Mouse (Mus musculus) ES-E14 (cell line): ENCODE measurements at regions not wholly inside any gene's neighbourhood (a gene's known extent, or its start where the extent isn't known, plus 50 kb on each side); places are given as distances from the start of the nearest gene placed in this dataset.

Experiments used
- DNase-seq: peaks from one replicate; pipeline ENCODE4 v3.0.0-alpha.2; 2013; ENCODE audit warnings: low read depth, low spot score
- H3K27ac ChIP-seq: 2 replicates; pipeline ENCODE4 v1.5.1; 2012; ENCODE audit warnings: low read depth, mild to moderate bottlenecking, low read length, moderate library complexity, mixed read lengths; ENCODE audit not compliant: poor library complexity, insufficient read depth, severe bottlenecking
- H3K36me3 ChIP-seq: 2 replicates; pipeline ENCODE4 v1.6.1; 2012; ENCODE audit warnings: mild to moderate bottlenecking, low read length, moderate library complexity, mixed read lengths; ENCODE audit not compliant: control insufficient read depth, poor library complexity, insufficient read depth, severe bottlenecking
- H3K4me1 ChIP-seq, 2 experiments: fragments of 150-350 bp in 1 of 2; sonication (generic) in 1 of 2; 2 replicates each; pipeline ENCODE4 v1.6.1; 2012; ENCODE audit warnings: low read length in 2 of 2, mild to moderate bottlenecking in 1 of 2, mixed read lengths in 1 of 2; ENCODE audit not compliant: control insufficient read depth in 2 of 2, insufficient read depth in 2 of 2, poor library complexity in 1 of 2
- H3K4me3 ChIP-seq, 2 experiments: fragments of 150-350 bp in 1 of 2; sonication (generic) in 1 of 2; 2 replicates each; pipeline ENCODE4 v1.5.1; 2012; ENCODE audit warnings: low read length in 2 of 2, low read depth in 1 of 2, mild to moderate bottlenecking in 1 of 2, mixed read lengths in 1 of 2; ENCODE audit not compliant: insufficient read depth in 1 of 2, poor library complexity in 1 of 2, severe bottlenecking in 1 of 2
- H3K9ac ChIP-seq: 2 replicates; pipeline ENCODE4 v1.6.1; 2012; ENCODE audit warnings: low read depth, mild to moderate bottlenecking, low read length, mixed read lengths; ENCODE audit not compliant: poor library complexity, insufficient read depth, severe bottlenecking
- H3K9me3 ChIP-seq: fragments of 150-350 bp; sonication (generic); 2 replicates; pipeline ENCODE4 v1.6.1; 2012; ENCODE audit warnings: low read depth, mild to moderate bottlenecking, low read length; ENCODE audit not compliant: control insufficient read depth, insufficient read depth
- CHD2 ChIP-seq: IDR thresholded peaks from 2 replicates; pipeline ENCODE4 v1.6.1; 2014; ENCODE audit warnings: mild to moderate bottlenecking, low read depth, low read length, inconsistent platforms
- HCFC1 ChIP-seq: IDR thresholded peaks from 2 replicates; pipeline ENCODE4 v1.6.1; 2012; ENCODE audit warnings: low read length, inconsistent platforms, borderline replicate concordance; ENCODE audit not compliant: insufficient read depth
- MAFK ChIP-seq: IDR thresholded peaks from 2 replicates; pipeline ENCODE4 v1.6.1; 2014; ENCODE audit warnings: mild to moderate bottlenecking, low read depth, low read length, inconsistent platforms; ENCODE audit not compliant: insufficient read depth
- ZC3H11A ChIP-seq: IDR thresholded peaks from 2 replicates; pipeline ENCODE4 v1.6.1; 2012; ENCODE audit warnings: low read depth, mild to moderate bottlenecking, inconsistent platforms, low read length, borderline replicate concordance
- ZNF384 ChIP-seq: IDR thresholded peaks from 2 replicates; pipeline ENCODE4 v1.6.1; 2012; ENCODE audit warnings: low read depth, low read length, inconsistent platforms
- in situ Hi-C, 2 experiments: fragments of 600-800 bp; cut with MboI; formaldehyde crosslinking; loops; one replicate each; pipeline ENCODE4 v1.15.1; 2025; ENCODE audit warnings: low sequenced_read_pairs in 2 of 2, inconsistent platforms in 1 of 2; ENCODE audit not compliant: unreplicated experiment in 2 of 2

- Histone ChIP-seq H3K9me3 (no peaks in the 10 kb centered on the region), H3K4me3 (no peak overlapping the region), H3K36me3 (no peaks in the 10 kb centered on the region), H3K4me1 (no peaks in the 10 kb centered on the region), H3K27ac (no peak overlapping the region), H3K9ac (no peak overlapping the region)
- TF ChIP-seq ZNF384 (no peak), MAFK (no peak), CHD2 (no peak), HCFC1 (no peak), ZC3H11A (no peak)
- in situ Hi-C loops: no loop called here
- DNase-seq: peak; percentile 3
Measured at GRCm38 (mm10) chr12:64550915-64551570, 76.6 kb upstream of the Fscb start.

- Histone ChIP-seq H3K9me3 (no peaks in the 10 kb centered on the region), H3K9ac (no peak overlapping the region), H3K27ac (no peak overlapping the region), H3K4me3 (no peak overlapping the region), H3K36me3 (no peaks in the 10 kb centered on the region), H3K4me1 (no peaks in the 10 kb centered on the region)
- TF ChIP-seq ZC3H11A: no peak
- no peak for TF ChIP-seq CHD2
- TF ChIP-seq HCFC1: no peak
- TF ChIP-seq ZNF384: no peak
- no peak for TF ChIP-seq MAFK
- in situ Hi-C loops: no loop called here
- DNase-seq: no peak
Measured at GRCm38 (mm10) chr12:64541111-64541510, 66.6 kb upstream of the Fscb start.
